Mouse (Mus musculus) limb, embryonic 12.5 days (tissue): ENCODE measurements around the gene Dld. TPM values are rescaled to one million over a fixed set of nuclear protein-coding genes. Genes with fewer than 3 reads are reported as not detected.

Experiments used
- ATAC-seq: fragments of 200-750 bp; cut with Nextera tagmentation; 2 replicates; pipeline ENCODE4 v1.8.0; 2017; ENCODE audit warnings: low read depth, moderate TSS enrichment; ENCODE audit not compliant: insufficient number of reproducible peaks, insufficient read depth, low FRiP score, low TSS enrichment
- H3K27ac ChIP-seq: fragments of 300-500 bp; sonication (generic); 2 replicates; pipeline ENCODE4 v1.5.1; 2016; ENCODE audit warnings: mild to moderate bottlenecking, moderate library complexity
- H3K27me3 ChIP-seq: fragments of 300-500 bp; sonication (generic); 2 replicates; pipeline ENCODE4 v1.6.1; 2016; ENCODE audit warnings: mild to moderate bottlenecking, moderate library complexity
- H3K36me3 ChIP-seq: fragments of 300-500 bp; sonication (generic); 2 replicates; pipeline ENCODE4 v1.6.1; 2016; ENCODE audit warnings: mild to moderate bottlenecking, moderate library complexity
- H3K4me1 ChIP-seq: fragments of 300-500 bp; sonication (generic); replicated peaks from 2 replicates; pipeline ENCODE4 v1.6.1; 2016
- H3K4me2 ChIP-seq: fragments of 300-500 bp; sonication (generic); 2 replicates; pipeline ENCODE4 v1.6.1; 2016; ENCODE audit warnings: mild to moderate bottlenecking, moderate library complexity
- H3K4me3 ChIP-seq: fragments of 300-500 bp; sonication (generic); replicated peaks from 2 replicates; pipeline ENCODE4 v1.5.1; 2016; ENCODE audit warnings: mild to moderate bottlenecking
- H3K9ac ChIP-seq: fragments of 300-500 bp; sonication (generic); replicated peaks from 2 replicates; pipeline ENCODE4 v1.6.1; 2016; ENCODE audit warnings: mild to moderate bottlenecking, moderate library complexity
- H3K9me3 ChIP-seq: fragments of 300-500 bp; sonication (generic); 2 replicates; pipeline ENCODE4 v1.6.1; 2016; ENCODE audit warnings: mild to moderate bottlenecking, moderate library complexity
- whole genome bisulfite sequencing: fragments of 180-500 bp; shearing (Covaris S2); methylation state at CpG from one replicate; pipeline ENCODE4 v1.1.7; 2016; 5-methylcytosine and 5-hydroxymethylcytosine counted together
- polyA plus RNA-seq: library from polyadenylated mRNA; unstranded; fragments of >200 nt; fragmentation: Nextera tagmentation; extraction: Ambion mirVana; gene quantifications from 2 replicates; pipeline ENCODE4 v1.2.1, GENCODE M21; 2016

Gene Dld
- polyA plus RNA-seq, 1 experiment from 2014 or later: 160 TPM

DNA sequence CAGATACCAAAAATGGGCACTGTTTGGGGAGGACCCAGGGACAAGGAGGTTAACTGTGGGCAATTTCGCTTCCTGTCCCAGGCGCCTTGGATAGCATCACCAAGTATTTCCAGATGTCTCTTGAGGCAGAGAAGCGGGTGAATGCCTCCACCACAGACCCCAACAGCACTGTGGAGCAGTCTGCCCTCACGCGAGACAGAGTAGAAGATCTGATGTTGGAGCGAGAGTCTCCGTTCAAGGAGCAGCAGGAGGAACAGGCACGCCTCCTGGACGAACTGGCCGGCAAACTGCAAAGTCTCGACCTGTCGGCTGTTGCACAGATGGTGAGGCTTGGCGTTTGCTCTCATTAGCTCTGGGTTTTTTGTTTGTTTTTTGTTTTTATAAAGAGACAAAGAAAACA, 30.4 kb downstream of the Dld start:
- no peaks in the 10 kb centered on the region for H3K9me3 ChIP-seq
- ATAC-seq: peak; percentile 72; the same call in 1 of the 2 replicates
- H3K4me2 ChIP-seq: 0 out of 2 replicates have a peak overlapping the region, but pooled peaks have one; percentile 8
- H3K27me3 ChIP-seq: no peaks in the 10 kb centered on the region
- no peak overlapping the region for H3K9ac ChIP-seq
- H3K4me3 ChIP-seq: no peak overlapping the region
- H3K27ac ChIP-seq: peak overlapping the region; percentile 84
- H3K4me1 ChIP-seq: peaks cover 17% of the 10 kb centered on the region
- peaks cover 93% of the 10 kb centered on the region for H3K36me3 ChIP-seq
- WGBS: 43% methylated on average over 13 of the region's 13 CpGs

DNA sequence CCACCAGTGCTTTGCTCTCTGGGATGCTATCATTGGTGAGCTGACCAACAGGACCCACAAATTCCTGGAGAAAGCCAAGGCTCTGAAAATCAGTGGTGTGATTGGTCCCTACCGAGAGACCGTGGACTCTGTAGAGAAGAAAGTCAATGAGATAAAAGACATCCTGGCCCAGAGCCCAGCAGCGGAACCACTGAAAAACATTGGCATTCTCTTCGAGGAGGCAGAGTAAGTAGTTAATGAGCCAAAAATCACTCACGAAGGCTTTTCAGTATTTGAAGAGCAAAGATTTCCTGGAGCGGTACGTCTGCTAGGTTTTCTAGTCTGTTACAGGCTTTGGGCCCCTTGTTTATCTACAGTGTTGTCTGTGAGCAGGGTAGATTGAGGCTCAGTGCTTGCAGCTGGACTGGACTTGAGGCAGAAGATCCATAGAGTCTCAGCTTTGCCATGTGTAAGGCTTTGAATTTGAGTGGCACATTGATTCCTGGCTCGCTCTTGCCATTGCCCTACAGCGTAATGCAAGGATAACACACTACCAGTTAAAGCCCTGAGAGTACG, 32.8 kb downstream of the Dld start:
- H3K9ac ChIP-seq: no peak overlapping the region
- H3K27me3 ChIP-seq: no peaks in the 10 kb centered on the region
- H3K27ac ChIP-seq: no peak overlapping the region
- ATAC-seq: no peak
- peaks cover 94% of the 10 kb centered on the region for H3K36me3 ChIP-seq
- peaks cover 17% of the 10 kb centered on the region for H3K4me1 ChIP-seq
- 91% methylated on average over 10 of the region's 10 CpGs for WGBS
- no peak overlapping the region for H3K4me2 ChIP-seq
- H3K4me3 ChIP-seq: no peak overlapping the region
- H3K9me3 ChIP-seq: 0 out of 2 replicates have a peak, but pooled peaks cover 3% of the 10 kb centered on the region

DNA sequence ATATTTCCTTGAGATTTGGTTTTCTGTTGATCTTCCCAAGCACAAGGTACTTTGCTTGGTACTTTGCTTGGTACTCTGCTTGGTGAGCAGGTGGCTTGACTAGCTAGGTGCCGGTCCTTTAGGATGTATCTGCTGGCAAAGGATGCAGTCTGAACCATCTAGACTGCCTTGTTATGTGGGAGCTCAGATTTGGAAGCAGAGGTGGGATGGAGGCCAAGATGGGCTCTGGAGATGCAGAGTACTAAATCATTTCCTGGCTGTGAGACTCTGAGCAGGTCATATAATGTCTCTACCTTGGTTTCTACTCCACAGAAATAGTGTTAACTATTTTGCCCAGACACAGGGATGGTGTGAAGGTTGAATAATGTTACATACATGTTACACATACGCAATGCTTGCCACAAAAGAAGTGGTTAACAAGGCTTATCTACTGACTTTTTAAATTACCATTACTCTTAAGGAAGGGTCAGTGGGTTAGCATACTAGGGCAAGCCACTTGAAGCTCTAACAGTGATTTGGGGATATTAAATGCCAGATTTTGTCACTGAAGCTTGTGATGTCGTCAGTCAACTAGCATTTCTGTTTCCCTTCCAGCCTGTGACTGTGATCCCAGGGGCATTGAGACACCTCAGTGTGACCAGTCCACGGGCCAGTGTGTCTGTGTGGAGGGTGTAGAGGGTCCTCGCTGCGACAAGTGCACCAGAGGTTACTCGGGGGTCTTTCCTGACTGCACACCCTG, 33.4 kb downstream of the Dld start:
- Histone ChIP-seq H3K27ac (no peak overlapping the region), H3K4me2 (no peak overlapping the region), H3K9ac (no peak overlapping the region), H3K9me3 (0 out of 2 replicates have a peak, but pooled peaks cover 3% of the 10 kb centered on the region), H3K27me3 (no peaks in the 10 kb centered on the region), H3K4me3 (no peak overlapping the region), H3K4me1 (peaks cover 17% of the 10 kb centered on the region), H3K36me3 (peaks cover 94% of the 10 kb centered on the region)
- no peak for ATAC-seq
- 94% methylated on average over 7 of the region's 7 CpGs for WGBS

DNA sequence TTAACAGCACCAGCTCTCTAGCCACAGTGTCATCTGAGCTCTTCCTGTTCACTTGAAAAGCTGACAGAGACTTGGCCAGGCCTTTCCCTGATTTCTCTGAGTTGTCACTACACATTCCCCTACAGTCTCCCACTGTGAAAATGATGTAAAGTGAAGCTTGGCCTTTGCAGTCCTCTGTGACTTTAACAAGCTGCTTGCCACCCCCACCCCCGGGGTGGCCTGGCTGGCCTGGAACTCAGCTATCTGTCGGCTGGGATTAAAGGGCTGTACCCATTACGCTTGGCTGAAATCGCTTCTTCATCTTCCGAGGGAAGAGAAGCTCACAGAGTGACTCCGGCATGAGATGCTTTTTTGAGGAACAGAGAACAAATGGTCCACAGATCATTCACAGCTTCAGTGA, 35.3 kb downstream of the Dld start:
- 79% methylated on average over 6 of the region's 6 CpGs for WGBS
- Histone ChIP-seq H3K9ac (no peak overlapping the region), H3K4me2 (no peak overlapping the region), H3K4me3 (no peak overlapping the region), H3K27me3 (no peaks in the 10 kb centered on the region), H3K27ac (no peak overlapping the region), H3K36me3 (peaks cover 95% of the 10 kb centered on the region), H3K4me1 (peaks cover 9% of the 10 kb centered on the region; the same call in 1 of the 2 replicates), H3K9me3 (0 out of 2 replicates have a peak, but pooled peaks cover 3% of the 10 kb centered on the region)
- no peak for ATAC-seq

DNA sequence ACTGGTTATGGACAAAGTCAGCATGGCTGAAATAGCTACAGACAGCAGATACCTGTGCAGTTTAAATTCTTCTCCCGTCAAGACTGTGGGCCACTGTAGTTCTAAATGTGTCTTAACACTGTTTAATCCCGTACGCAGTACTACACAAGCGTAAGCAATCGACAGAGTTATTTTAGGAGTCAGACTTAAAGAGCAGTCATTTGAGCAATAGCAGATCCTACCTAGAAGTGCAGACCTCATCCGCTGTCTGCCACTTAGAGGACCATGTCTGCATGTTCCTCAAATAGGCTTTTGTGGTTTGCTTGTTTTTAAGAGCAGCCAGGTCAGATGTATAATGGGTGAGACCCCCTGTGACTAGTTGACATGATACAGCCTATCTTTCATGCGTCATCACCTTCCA, 36.9 kb downstream of the Dld start:
- Histone ChIP-seq H3K9ac (no peak overlapping the region), H3K36me3 (peaks cover 98% of the 10 kb centered on the region), H3K4me3 (no peak overlapping the region), H3K4me1 (no peaks in the 10 kb centered on the region), H3K4me2 (no peak overlapping the region), H3K9me3 (0 out of 2 replicates have a peak, but pooled peaks cover 3% of the 10 kb centered on the region), H3K27me3 (no peaks in the 10 kb centered on the region), H3K27ac (no peak overlapping the region)
- WGBS: 95% methylated on average over 7 of the region's 7 CpGs
- no peak for ATAC-seq

DNA sequence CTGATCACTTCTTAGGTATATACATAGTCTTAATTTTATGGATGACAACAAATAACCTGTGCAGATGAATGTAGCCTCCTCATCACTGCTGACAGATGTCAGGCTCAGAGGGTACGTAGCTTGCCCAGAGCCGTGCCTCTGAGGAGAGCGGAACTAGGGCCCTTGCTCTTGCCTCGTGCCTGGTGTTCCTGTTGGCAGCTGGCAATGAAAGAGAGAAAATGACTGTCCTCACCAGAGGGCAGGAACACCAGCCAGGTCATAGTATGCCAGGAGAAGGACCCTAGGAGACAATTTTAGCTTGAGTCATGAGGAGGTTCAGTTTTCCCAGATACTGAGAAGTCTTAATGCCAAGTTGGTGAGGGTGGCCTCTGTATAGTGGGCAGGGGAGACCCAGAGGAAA, 38.1 kb downstream of the Dld start:
- Histone ChIP-seq H3K9ac (no peak overlapping the region), H3K4me2 (no peak overlapping the region), H3K4me1 (no peaks in the 10 kb centered on the region), H3K9me3 (0 out of 2 replicates have a peak, but pooled peaks cover 3% of the 10 kb centered on the region), H3K36me3 (peaks cover 97% of the 10 kb centered on the region), H3K4me3 (no peak overlapping the region), H3K27ac (no peak overlapping the region), H3K27me3 (no peaks in the 10 kb centered on the region)
- WGBS: 94% methylated on average over 4 of the region's 4 CpGs
- ATAC-seq: no peak

DNA sequence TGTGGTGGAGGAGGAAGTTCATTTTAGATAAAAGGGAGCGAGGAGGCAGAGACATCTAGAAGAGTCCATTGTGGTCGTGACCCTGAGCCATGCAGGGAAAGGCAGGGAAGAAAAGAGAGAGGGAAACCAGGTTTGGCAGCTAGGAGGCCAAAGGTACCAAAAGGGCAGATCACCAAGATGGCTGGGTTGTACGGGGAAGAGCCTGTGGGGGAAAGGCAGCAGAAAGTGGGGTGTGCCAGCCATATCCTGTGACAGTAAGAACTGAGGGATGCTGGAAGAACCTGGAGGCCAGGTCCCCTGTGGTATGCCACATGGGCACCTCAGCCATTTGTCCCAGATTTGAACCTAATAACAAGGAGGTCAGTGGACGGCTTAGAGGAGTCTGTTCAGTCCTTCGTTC, 39.0 kb downstream of the Dld start:
- Histone ChIP-seq H3K9me3 (0 out of 2 replicates have a peak, but pooled peaks cover 3% of the 10 kb centered on the region), H3K27me3 (no peaks in the 10 kb centered on the region), H3K27ac (no peak overlapping the region), H3K36me3 (peaks cover 97% of the 10 kb centered on the region), H3K4me2 (no peak overlapping the region), H3K4me1 (no peaks in the 10 kb centered on the region), H3K4me3 (no peak overlapping the region), H3K9ac (no peak overlapping the region)
- ATAC-seq: no peak
- WGBS: 89% methylated on average over 5 of the region's 5 CpGs

DNA sequence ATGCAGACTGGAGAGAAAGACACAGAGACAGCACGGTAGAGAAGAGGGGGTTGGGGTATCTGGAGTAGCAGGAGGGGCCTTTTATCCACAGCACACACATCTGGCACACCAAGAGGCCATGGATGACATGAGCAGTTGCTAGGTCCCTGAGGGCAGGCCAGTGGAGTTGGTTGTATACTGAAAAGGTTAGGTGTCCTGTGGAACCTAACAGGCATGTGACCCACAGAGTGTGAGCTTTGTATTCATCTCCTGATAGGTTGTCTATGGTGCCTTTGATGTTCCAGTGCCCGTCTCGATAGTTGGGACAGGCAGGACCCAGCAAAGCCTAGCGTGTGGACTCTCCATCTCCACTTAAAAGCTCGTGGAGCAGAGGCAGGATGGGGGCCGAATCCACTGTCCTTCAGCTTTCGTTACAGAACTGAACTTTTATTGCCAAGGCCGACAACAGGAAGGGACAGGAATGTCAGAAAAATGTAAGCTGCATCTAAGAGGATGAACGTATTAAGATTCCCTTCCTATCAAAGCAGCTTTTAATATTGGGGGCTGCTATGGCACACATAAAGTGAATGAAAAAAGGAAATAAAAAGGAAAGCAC, 39.5 kb downstream of the Dld start:
- H3K27me3 ChIP-seq: no peaks in the 10 kb centered on the region
- ATAC-seq: no peak
- H3K4me1 ChIP-seq: no peaks in the 10 kb centered on the region
- H3K9me3 ChIP-seq: 0 out of 2 replicates have a peak, but pooled peaks cover 3% of the 10 kb centered on the region
- H3K36me3 ChIP-seq: peaks cover 97% of the 10 kb centered on the region
- H3K27ac ChIP-seq: no peak overlapping the region
- H3K4me3 ChIP-seq: no peak overlapping the region
- H3K4me2 ChIP-seq: no peak overlapping the region
- no peak overlapping the region for H3K9ac ChIP-seq
- 87% methylated on average over 9 of the region's 9 CpGs for WGBS

DNA sequence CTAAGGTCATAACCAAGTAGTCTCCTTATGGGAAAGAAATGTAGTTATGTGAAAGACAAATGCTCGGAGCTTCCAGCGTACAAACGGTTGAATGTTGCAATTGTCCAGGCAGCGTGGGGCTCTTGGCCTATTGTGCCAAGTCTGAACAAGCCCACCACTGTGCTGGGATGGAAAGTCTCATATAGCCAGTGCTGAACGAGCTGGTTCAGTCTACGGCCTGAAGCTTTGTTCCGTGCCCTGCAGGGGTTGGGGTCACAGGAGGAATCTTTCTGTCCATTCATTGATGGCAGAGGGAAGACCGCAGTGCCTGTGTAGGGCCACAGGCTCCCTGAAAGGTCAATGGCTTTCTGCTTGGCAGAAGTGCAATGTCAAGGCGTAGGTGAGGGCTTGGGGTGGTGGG, 40.6 kb downstream of the Dld start:
- no peaks in the 10 kb centered on the region for H3K4me1 ChIP-seq
- H3K36me3 ChIP-seq: peaks cover 97% of the 10 kb centered on the region
- H3K27me3 ChIP-seq: no peaks in the 10 kb centered on the region
- no peak overlapping the region for H3K27ac ChIP-seq
- ATAC-seq: no peak
- no peak overlapping the region for H3K4me2 ChIP-seq
- 88% methylated on average over 9 of the region's 9 CpGs for WGBS
- 0 out of 2 replicates have a peak, but pooled peaks cover 3% of the 10 kb centered on the region for H3K9me3 ChIP-seq
- H3K9ac ChIP-seq: no peak overlapping the region
- H3K4me3 ChIP-seq: no peak overlapping the region

DNA sequence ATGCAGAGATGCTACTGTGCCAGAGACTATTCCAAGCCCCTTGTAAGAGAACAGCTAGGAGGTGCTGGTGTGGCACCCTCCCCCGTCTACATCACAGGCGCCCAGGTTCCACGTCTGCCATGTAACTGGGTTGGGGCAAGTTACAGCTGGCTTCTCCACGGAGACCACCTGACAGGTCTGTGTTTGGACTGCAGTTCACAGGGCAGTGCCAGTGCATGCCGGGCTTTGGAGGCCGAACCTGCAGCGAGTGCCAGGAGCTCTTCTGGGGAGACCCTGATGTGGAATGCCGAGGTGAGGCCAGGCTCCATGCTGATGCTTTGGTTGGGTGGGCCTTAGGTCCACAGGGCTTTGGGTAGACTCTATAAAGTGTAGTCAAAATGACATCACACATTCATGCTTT, 43.5 kb downstream of the Dld start:
- no peak for ATAC-seq
- H3K4me2 ChIP-seq: no peak overlapping the region
- H3K36me3 ChIP-seq: peaks cover 98% of the 10 kb centered on the region
- 98% methylated on average over 8 of the region's 8 CpGs for WGBS
- no peak overlapping the region for H3K4me3 ChIP-seq
- no peak overlapping the region for H3K9ac ChIP-seq
- H3K27ac ChIP-seq: no peak overlapping the region
- no peaks in the 10 kb centered on the region for H3K9me3 ChIP-seq
- H3K4me1 ChIP-seq: no peaks in the 10 kb centered on the region
- H3K27me3 ChIP-seq: no peaks in the 10 kb centered on the region

DNA sequence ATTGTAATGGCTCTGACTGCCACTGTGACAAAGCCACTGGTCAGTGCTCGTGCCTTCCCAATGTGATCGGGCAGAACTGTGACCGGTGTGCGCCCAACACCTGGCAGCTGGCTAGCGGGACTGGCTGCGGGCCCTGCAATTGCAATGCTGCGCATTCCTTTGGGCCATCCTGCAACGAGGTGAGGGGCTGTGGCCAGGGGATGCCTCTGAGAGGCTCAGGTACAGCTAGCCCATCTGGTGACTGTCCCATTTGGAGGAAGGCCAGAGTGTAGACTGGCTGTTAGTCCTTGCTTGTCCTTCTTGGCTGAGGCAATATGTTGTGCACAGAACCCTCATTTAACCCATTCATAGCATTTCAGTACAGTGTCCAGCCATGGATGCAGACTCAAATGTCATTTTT, 44.2 kb downstream of the Dld start:
- H3K9me3 ChIP-seq: no peaks in the 10 kb centered on the region
- no peak for ATAC-seq
- H3K4me3 ChIP-seq: no peak overlapping the region
- H3K27me3 ChIP-seq: no peaks in the 10 kb centered on the region
- 97% methylated on average over 8 of the region's 8 CpGs for WGBS
- peaks cover 98% of the 10 kb centered on the region for H3K36me3 ChIP-seq
- H3K4me2 ChIP-seq: no peak overlapping the region
- 0 out of 2 replicates have a peak, but pooled peaks cover 2% of the 10 kb centered on the region for H3K4me1 ChIP-seq
- H3K27ac ChIP-seq: no peak overlapping the region
- H3K9ac ChIP-seq: no peak overlapping the region
